Comparison of ENCODE assay signal across 23 mouse cellular contexts in genomic region chr5:37783306-37783705, GRCm38 (mm10). TPM values are rescaled to one million over a fixed set of nuclear protein-coding genes. Genes with fewer than 3 reads are reported as not detected.
DNase-seq lines count a peak whose midpoint lies in the region; ATAC-seq and TF ChIP-seq lines count a peak whose summit lies in the region.
"Had no signal": no experiment of that assay in that cellular context is flagged by ENCODE, and none has a peak within 500 bp of the region (broad histone marks: within the 10 kb centered on the region; RNA-seq: fewer than 3 reads in every experiment).

No protein-coding gene starts in this region.

- no peaks in the 10 kb centered on the region for H3K4me1 ChIP-seq in forebrain, embryonic 14.5 days (ENCODE audit: control insufficient read depth, insufficient read depth, low read length)
- peaks cover 3% of the 10 kb centered on the region; the same call in 1 of the 2 replicates for H3K4me1 ChIP-seq in forebrain, embryonic 13.5 days
- H3K4me1 ChIP-seq in embryonic facial prominence, embryonic 15.5 days: peaks cover 21% of the 10 kb centered on the region; the same call in 1 of the 2 replicates
- no peaks in the 10 kb centered on the region for H3K4me1 ChIP-seq in lung, postnatal 0 days (ENCODE audit: insufficient read depth, low read depth, low read length)
- H3K4me1 ChIP-seq: heart, embryonic 10.5 days; liver, embryonic 13.5 days; neural tube, embryonic 12.5 days had no signal

- H3K36me3 ChIP-seq in forebrain, embryonic 14.5 days (ENCODE audit: control insufficient read depth, insufficient read depth, low read length): no peaks in the 10 kb centered on the region
- no peaks in the 10 kb centered on the region for H3K36me3 ChIP-seq in forebrain, embryonic 13.5 days (ENCODE audit: poor library complexity, severe bottlenecking)
- no peaks in the 10 kb centered on the region for H3K36me3 ChIP-seq in embryonic facial prominence, embryonic 15.5 days
- H3K36me3 ChIP-seq in lung, postnatal 0 days (ENCODE audit: insufficient read depth, low read length): no peaks in the 10 kb centered on the region
- H3K36me3 ChIP-seq: heart, embryonic 10.5 days; limb, embryonic 13.5 days; liver, embryonic 13.5 days; neural tube, embryonic 12.5 days had no signal

- TF ChIP-seq EP300 in lung, postnatal 0 days (IDR thresholded peaks at IDR 0.05): no peak

- H3K9me3 ChIP-seq in forebrain, embryonic 14.5 days (replicated peaks; ENCODE audit: control insufficient read depth, low read length): no peaks in the 10 kb centered on the region
- no peaks in the 10 kb centered on the region for H3K9me3 ChIP-seq in forebrain, embryonic 13.5 days (replicated peaks)
- no peaks in the 10 kb centered on the region for H3K9me3 ChIP-seq in embryonic facial prominence, embryonic 15.5 days (replicated peaks)
- no peaks in the 10 kb centered on the region for H3K9me3 ChIP-seq in lung, postnatal 0 days (ENCODE audit: low read length)
- H3K9me3 ChIP-seq: heart, embryonic 10.5 days; limb, embryonic 13.5 days; liver, embryonic 13.5 days; neural tube, embryonic 12.5 days had no signal

- peak; percentile 48; the same call in 1 of the 2 replicates for ATAC-seq in forebrain, embryonic 14.5 days
- no peak for ATAC-seq in forebrain, embryonic 13.5 days
- 0 out of 2 replicates have a peak, but pooled peaks have one; percentile 43 for ATAC-seq in embryonic facial prominence, embryonic 15.5 days (ENCODE audit: insufficient number of reproducible peaks, low FRiP score, low TSS enrichment, low read depth)
- ATAC-seq in monocyte, adult 5-6 weeks (replicated peaks; ENCODE audit: insufficient number of reproducible peaks, low FRiP score, low TSS enrichment, poor library complexity, severe bottlenecking): no peak
- no peak for ATAC-seq in lung, postnatal 0 days

- no peak for TF ChIP-seq CTCF in lung, postnatal 0 days (IDR thresholded peaks at IDR 0.05)

- H3K27me3 ChIP-seq in forebrain, embryonic 14.5 days (replicated peaks; ENCODE audit: control insufficient read depth, insufficient read depth, low read length): no peaks in the 10 kb centered on the region; the same call in 1 of the 2 replicates
- peaks cover 33% of the 10 kb centered on the region for H3K27me3 ChIP-seq in forebrain, embryonic 13.5 days
- no peaks in the 10 kb centered on the region for H3K27me3 ChIP-seq in embryonic facial prominence, embryonic 15.5 days
- no peaks in the 10 kb centered on the region for H3K27me3 ChIP-seq in lung, postnatal 0 days (replicated peaks; ENCODE audit: insufficient read depth, low read length)
- H3K27me3 ChIP-seq: liver, embryonic 13.5 days; neural tube, embryonic 12.5 days had no signal

- no peak overlapping the region for H3K27ac ChIP-seq in forebrain, embryonic 14.5 days (ENCODE audit: low read depth, low read length)
- no peak overlapping the region for H3K27ac ChIP-seq in forebrain, embryonic 13.5 days
- H3K27ac ChIP-seq in embryonic facial prominence, embryonic 15.5 days (replicated peaks): peak overlapping the region; percentile 48; the same call in 1 of the 2 replicates
- H3K27ac ChIP-seq in lung, postnatal 0 days (ENCODE audit: low read length): no peak overlapping the region
- H3K27ac ChIP-seq: heart, embryonic 10.5 days; limb, embryonic 13.5 days; liver, embryonic 13.5 days; neural tube, embryonic 12.5 days had no signal

- no peak overlapping the region for H3K4me3 ChIP-seq in forebrain, embryonic 14.5 days (ENCODE audit: low read depth, low read length)
- H3K4me3 ChIP-seq in forebrain, embryonic 13.5 days: no peak overlapping the region
- no peak overlapping the region for H3K4me3 ChIP-seq in embryonic facial prominence, embryonic 15.5 days (replicated peaks)
- no peak overlapping the region for H3K4me3 ChIP-seq in lung, postnatal 0 days (ENCODE audit: low read depth, low read length)
- H3K4me3 ChIP-seq: heart, embryonic 10.5 days; limb, embryonic 13.5 days; liver, embryonic 13.5 days; neural tube, embryonic 12.5 days had no signal

- H3K4me2 ChIP-seq in forebrain, embryonic 14.5 days (ENCODE audit: low read length): no peak overlapping the region
- H3K4me2 ChIP-seq in forebrain, embryonic 13.5 days: no peak overlapping the region
- no peak overlapping the region for H3K4me2 ChIP-seq in embryonic facial prominence, embryonic 15.5 days (replicated peaks)
- H3K4me2 ChIP-seq in lung, postnatal 0 days (replicated peaks; ENCODE audit: low read depth, low read length): no peak overlapping the region
- H3K4me2 ChIP-seq: limb, embryonic 13.5 days; liver, embryonic 13.5 days; lung, embryonic 14.5 days; neural tube, embryonic 12.5 days had no signal

- peak; percentile 62 for DNase-seq in forebrain, embryonic 14.5 days (ENCODE audit: low spot score)
- DNase-seq in left cerebral cortex, postnatal 4 days: peak; percentile 20
- no peak for DNase-seq in left cerebral cortex, adult 11 months (ENCODE audit: low spot score)
- DNase-seq in layer of hippocampus, postnatal 10 days (ENCODE audit: low spot score in 2 of 2): peak; percentile 57 to 67
- no peak for DNase-seq in lung, postnatal 0 days (ENCODE audit: low spot score)
- DNase-seq: adrenal gland, postnatal 36 days; cerebellum, adult 2 months; gastrocnemius, postnatal 25 days; kidney, adult 18-20 months; kidney, postnatal 10 days; liver, embryonic 13.5 days; lung, embryonic 14.5 days; lung, postnatal 4 days; spleen, adult 18-20 months; thymus, postnatal 4 days had no signal

- 47% methylated on average over 8 of the region's 8 CpGs for WGBS in forebrain, embryonic 14.5 days
- 52% methylated on average over 8 of the region's 8 CpGs for WGBS in forebrain, embryonic 13.5 days
- 30% methylated on average over 8 of the region's 8 CpGs for WGBS in embryonic facial prominence, embryonic 15.5 days
- WGBS in lung, postnatal 0 days: 61% methylated on average over 8 of the region's 8 CpGs

- intact Hi-C loops in left cerebral cortex, postnatal 4 days (cut with DNase I): no loop called here

- H3K9ac ChIP-seq in forebrain, embryonic 14.5 days (ENCODE audit: low read length): no peak overlapping the region
- H3K9ac ChIP-seq in forebrain, embryonic 13.5 days: no peak overlapping the region
- H3K9ac ChIP-seq in embryonic facial prominence, embryonic 15.5 days: no peak overlapping the region
- H3K9ac ChIP-seq in lung, postnatal 0 days (replicated peaks; ENCODE audit: low read depth): no peak overlapping the region
- H3K9ac ChIP-seq: limb, embryonic 13.5 days; liver, embryonic 13.5 days; lung, embryonic 14.5 days; neural tube, embryonic 12.5 days had no signal

RNA-seq across cellular contexts. Expression of gene Msx1, which starts 41.1 kb away (rescaled TPM):
- polyA plus RNA-seq in forebrain, embryonic 14.5 days (2014; fragmentation: Nextera tagmentation; extraction: Ambion mirVana): 12.5 and 16.1 TPM in 2 replicates
- polyA plus RNA-seq in forebrain, embryonic 13.5 days (2015; fragmentation: Nextera tagmentation; extraction: Ambion mirVana): 17.7 and 20.2 TPM in 2 replicates
- 1 to 10 TPM; 3.5 to 4.4 TPM for total RNA-seq in left cerebral cortex, postnatal 4 days (2021)
- 181 and 201 TPM in 2 replicates for polyA plus RNA-seq in embryonic facial prominence, embryonic 15.5 days (2015; fragmentation: Nextera tagmentation; extraction: Ambion mirVana)
- total RNA-seq in layer of hippocampus, postnatal 10 days (2021): 1 to 10 TPM; 7.4 to 8.5 TPM
- total RNA-seq in monocyte, adult 5-6 weeks (2017): not detected in 3 replicates
- 2.2 and 3.4 TPM in 2 replicates for polyA plus RNA-seq in lung, postnatal 0 days (2015; fragmentation: Nextera tagmentation; extraction: Ambion mirVana)
- total RNA-seq: CH12.LX, MEL had no signal

RNA-seq across cellular contexts. Expression of gene Cytl1, which starts 48.0 kb away (rescaled TPM):
- not detected in 2 replicates for polyA plus RNA-seq in forebrain, embryonic 14.5 days (2014; fragmentation: Nextera tagmentation; extraction: Ambion mirVana)
- polyA plus RNA-seq in forebrain, embryonic 13.5 days (2015; fragmentation: Nextera tagmentation; extraction: Ambion mirVana): not detected in 2 replicates
- total RNA-seq in left cerebral cortex, postnatal 4 days (2021): not detected
- polyA plus RNA-seq in embryonic facial prominence, embryonic 15.5 days (2015; fragmentation: Nextera tagmentation; extraction: Ambion mirVana): 41.4 and 55.6 TPM in 2 replicates
- not detected for total RNA-seq in layer of hippocampus, postnatal 10 days (2021)
- total RNA-seq in monocyte, adult 5-6 weeks (2017): not detected in 3 replicates
- 5.7 and 5.8 TPM in 2 replicates for polyA plus RNA-seq in lung, postnatal 0 days (2015; fragmentation: Nextera tagmentation; extraction: Ambion mirVana)
- total RNA-seq: CH12.LX, MEL had no signal
- polyA plus RNA-seq: liver, embryonic 13.5 days had no signal

Comparison
In these comparisons a context has a peak if more than half of its experiments do, and no peak if none do; other contexts are left out.
1. ATAC-seq: peak in forebrain, embryonic 14.5 days (single experiment) and embryonic facial prominence, embryonic 15.5 days (single experiment); none in forebrain, embryonic 13.5 days (single experiment), monocyte, adult 5-6 weeks (single experiment) and lung, postnatal 0 days (single experiment).
2. DNase-seq: peak in forebrain, embryonic 14.5 days (single experiment), left cerebral cortex, postnatal 4 days (single experiment) and layer of hippocampus, postnatal 10 days (2 of 2); none in left cerebral cortex, adult 11 months (single experiment) and lung, postnatal 0 days (single experiment).